Mouse (Mus musculus) activated CD4-positive, CD25-positive, alpha-beta regulatory T cell, adult 4 months (primary cell): ENCODE data around the gene Agxt. TPM values are rescaled to one million over a fixed set of nuclear protein-coding genes. Genes with fewer than 3 reads are reported as not detected.

Experiments
- ATAC-seq: one replicate; pipeline ENCODE4 v1.8.0; 2017
- polyA plus RNA-seq, 2 experiments: library from polyadenylated mRNA; unstranded; fragments of 100-300 nt; shearing (Covaris generic); gene quantifications; one replicate each; pipeline ENCODE4 v1.2.1; 2017

Agxt gene
- not detected for polyA plus RNA-seq

DNA sequence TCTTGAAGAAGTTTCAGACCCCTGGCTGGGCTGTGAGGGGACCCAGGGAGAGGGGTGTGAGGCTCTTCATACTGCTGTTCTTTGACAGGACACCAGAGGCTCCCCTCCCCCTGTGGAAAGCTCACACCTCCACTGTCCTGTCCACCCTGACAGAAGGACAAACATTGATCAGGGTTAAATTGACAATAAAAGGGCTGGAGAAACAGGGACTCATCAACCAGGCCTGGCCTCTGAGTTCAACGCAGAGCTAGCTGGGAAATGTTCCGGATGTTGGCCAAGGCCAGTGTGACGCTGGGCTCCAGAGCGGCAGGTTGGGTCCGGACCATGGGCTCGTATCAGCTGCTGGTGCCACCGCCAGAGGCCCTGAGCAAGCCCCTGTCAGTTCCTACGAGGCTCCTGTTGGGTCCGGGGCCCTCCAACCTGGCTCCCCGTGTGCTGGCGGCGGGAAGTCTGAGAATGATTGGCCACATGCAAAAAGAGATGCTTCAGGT is at the start of gene Agxt:
Gene Agxt, plus strand, starts transcription at position 205 of the 491 bp plus-strand sequence.
- no peak for ATAC-seq

DNA sequence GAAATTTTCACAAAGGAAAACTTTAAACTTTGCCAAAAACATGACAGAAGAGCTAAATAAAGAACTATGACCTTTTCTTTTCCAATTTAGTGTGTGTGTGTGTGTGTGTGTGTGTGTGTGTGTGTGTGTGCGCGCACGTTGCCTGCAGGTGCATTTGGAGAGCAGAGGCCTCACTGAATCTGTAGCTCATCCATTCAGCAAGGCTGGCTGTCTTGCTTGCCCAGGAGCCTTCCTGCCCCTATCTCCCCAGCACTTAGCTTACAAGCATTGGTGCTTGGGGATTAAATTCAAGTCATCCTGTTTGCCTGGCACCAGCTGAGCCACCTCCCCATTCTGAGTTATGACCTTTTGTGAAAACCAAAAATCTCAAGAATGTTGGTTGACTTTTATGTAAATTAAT is 42.5 kb upstream of the Agxt start:
- ATAC-seq = no peak

DNA sequence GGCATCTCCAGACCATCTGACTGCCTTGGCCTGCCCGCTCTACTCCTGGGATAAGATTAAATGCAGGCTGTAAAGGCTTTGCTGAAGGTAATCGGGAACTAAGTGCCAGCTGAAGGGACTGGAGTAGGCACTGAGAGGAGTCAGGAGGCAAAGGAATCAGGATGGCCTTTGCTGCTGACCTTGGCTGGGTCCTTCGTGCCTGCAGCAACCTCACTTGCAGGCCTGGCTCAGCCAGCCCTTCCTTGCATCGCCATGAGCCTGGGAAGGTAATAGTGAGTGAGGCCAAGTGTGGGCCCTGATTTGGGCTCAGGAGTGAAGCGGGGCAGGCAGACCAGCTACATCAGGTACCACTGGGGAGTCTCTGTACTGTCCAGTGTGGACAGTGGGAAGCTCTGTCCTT is 36.1 kb upstream of the Agxt start:
- ATAC-seq = no peak

DNA sequence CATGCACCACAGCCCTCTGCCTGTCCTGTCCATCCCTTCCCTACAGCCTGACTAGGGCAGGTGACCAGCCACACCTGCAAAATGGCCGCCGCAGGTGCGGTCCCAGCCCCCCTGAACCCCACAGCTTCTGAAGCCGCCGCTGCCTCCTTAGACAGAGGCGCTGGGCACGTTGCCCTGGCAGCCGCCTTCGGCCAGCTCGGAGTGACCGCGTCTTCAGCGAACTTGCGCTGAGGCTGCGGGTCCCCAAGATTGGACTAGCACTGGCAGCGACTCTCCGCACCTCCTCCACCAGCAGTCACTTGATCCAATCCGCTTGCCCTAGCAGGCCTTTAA is 34.8 kb upstream of the Agxt start:
- no peak for ATAC-seq

DNA sequence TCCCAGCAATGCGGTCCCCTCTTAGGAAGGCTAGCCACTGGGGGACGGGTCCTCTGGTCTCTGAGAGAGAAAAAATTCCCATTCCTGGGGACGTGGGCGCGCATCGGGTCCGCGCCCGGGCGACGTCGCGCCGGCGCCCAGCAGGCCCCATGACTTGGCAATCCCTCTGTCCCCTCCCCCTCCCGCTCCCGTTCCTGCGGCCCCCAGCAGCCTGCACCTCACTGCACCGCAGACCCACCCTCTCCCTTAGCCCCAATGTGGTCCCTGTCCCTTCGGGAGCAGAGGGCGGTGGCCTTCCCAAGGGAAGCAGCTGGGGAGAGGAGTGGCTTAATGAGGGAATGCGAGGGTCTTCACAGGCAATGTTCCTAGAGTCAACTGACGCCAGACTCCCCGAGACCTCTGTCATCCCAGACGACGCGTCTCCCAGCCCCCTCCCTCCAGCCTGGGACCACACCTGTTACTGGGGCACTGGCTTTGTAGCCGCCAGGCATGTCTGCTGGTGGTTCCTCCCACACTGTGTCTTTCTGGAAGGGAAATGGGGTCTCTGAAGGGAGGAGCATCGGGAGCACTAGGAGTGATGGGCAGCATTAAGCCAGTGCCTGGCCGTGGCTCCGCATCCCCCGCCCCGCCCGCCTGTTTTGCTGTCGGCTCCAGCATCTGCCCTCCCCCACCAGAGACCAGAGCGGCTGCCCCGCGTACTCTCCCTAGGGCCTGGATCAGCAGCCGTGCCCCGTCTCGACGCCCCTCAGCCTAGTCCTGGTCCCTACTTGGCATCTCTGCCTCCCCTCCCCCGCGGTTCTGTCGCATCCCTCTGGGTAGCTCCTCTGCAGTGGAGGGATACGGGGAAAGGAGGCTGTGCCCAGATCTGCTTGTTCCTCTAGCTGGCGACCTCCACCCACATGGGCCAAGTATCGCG is 34.2 kb upstream of the Agxt start:
- ATAC-seq = no peak

DNA sequence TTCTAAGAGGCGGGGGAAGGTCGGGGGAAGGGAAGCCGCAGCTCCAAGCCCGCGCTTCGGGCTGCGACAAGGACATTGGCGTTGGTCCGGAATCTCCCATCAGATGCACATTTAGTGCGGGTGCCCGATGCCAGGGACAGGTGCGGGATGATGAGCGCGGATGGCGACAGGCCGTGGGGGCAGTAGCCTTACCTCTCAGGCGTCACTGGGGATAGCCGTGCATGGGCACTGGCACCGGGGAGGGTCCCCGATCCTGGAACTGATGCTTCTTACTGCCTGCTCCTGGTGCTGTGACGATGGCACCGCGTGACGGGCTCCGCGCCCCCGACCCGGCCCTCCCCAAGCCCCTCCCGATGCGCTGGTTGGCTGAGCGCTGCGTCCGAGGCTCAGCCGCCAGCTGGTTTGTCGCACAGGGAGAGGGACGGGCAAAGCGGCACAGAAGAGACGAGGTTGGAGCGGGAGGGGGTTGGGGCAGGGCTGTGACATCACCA is 33.4 kb upstream of the Agxt start, which contains the start of gene Kif1a:
Gene Kif1a, minus strand, starts transcription at position 381 of the 491 bp plus-strand sequence.
- ATAC-seq = no peak

DNA sequence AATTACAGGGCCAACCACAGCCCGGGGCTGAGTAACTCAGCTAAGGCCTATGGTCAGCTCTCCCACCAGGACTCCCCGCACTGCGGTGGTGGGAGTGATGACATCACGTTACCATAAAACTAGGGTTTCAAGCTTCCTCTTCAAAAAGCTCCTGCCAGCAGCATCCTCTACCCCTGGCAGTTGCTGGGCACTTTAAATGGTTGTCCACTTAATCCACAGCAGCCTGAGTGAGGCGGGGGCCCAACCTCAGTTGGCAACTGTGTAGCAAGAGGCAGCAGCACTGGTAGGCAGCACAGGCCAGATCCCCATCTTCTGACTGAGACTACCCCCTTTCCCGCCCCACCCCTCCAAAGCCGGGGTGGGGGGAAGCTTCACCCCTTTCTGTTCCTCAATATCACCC is 32.3 kb upstream of the Agxt start:
- ATAC-seq = no peak

DNA sequence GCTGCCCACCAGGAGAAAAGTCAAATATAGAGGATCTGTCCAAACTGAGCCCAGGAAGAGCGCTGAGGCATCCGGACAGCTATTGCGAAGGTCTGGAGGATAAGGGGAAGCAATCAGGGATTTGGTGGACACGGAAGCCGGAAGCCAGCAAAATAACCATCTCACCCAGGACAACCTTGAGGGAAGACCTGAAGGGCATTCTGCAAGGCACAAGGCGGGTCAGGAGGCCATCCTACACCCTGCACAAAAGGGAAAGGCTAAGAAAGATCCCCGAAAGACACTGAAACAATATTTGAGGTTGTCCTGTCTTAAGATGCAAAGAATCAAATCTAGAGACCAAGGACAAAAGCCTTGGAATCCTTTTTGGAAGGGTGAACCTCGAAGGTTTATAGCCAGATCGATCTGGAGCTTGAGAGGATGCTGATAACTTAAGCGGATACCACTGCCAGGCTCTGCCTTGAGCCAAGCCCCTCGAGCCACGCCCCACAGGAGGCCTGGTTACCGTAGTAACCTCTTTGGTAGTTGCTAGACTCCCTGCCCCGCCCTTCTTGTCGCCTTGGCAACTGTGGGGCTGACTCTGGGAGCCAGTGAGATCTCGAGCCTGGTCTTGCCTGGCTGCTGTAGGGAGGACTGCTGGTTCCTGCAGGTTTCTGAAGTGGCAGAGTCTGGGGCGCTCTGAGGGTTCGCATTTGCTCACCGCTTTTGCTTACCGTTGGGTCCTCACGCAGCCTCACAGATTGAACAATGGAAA is 20.2 kb upstream of the Agxt start:
- peak; percentile 90 for ATAC-seq

DNA sequence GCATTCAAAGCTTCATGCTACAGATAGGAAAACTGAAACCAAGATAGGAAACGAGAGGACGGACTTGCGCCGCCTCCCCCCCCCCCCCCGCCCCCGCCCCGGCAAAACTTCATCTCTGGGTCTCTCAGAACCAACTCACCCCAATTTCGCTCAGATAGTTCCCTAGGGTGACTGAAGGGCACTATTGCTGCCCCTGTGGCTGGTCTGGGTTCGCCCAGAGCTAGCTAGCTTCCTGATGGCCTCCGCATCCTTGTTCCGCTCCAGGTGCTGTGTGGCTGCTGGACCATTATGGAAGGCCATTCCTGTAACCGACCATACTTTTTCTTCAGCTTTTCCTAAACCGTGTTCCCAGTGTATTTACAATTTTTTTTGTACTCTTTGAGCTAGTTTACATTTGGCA is 19.6 kb upstream of the Agxt start:
- no peak for ATAC-seq

DNA sequence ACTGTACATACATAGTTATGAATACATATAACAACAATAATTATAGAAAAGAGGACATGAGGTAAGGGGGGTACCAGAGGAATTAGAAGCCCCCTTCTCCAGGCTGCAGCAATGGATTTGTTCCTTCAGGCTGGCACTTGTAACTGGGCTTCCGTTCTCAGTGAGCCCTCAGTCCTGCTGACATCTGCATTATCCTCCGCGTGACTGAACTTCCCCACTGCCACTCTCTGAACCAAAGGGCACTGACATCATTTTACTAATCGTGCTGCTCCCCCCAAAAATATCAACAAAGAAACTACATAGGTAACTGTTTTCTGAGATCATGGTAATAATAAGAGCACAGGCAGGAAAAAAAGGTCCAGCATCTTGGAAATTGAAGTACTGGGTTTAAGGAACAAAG is 16.2 kb upstream of the Agxt start:
- no peak for ATAC-seq

DNA sequence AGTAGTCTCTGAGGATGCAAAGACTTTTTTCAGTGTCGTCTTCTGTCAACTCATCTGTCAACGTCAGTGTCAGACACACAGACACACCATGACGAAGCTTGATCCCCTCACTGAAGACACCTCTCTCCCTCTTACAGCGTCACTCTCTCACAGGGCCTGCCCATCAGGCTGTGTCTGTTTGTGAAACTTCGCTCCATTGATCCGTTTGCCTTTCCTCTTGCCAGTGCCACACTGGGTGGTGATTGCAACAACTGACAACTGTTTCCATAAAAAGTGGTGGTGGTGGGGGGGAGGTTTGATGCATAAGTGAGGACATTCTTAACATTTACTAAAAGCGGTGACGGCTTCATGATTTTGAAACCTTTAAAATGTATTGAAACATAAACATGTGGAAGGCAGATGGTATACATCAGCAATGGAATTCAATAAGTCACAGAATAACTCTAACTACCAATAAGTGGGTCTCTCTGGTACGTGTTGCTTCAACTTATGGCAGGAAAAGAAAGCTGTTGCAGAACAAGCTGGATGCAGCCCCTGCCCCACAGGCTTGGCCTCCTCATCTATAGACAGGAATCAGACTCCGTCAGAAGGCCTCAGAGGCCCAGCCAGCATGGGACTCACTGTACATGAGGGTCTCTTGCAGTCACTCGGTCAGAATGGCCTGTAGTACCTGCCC is 11.7 kb upstream of the Agxt start:
- no peak for ATAC-seq

DNA sequence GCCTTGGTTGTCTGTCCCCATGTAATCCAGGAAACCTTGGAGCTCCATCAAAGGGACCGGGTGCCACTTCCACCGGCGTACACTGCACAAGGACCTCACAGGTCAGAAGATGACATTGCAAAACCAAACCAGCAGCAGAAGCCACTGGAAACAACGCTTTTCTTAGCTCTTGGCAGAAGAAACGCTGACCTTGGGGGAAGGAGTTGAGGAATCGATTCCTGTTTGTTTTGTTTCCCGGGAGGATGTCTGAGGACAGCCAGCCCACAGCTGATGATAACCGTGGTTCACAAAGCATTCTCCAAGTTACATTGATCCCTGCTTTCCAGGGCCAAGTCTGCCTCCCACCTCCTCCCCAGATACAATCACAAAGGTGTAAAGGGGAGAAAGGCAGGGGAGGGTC is 11.0 kb upstream of the Agxt start:
- ATAC-seq = no peak

DNA sequence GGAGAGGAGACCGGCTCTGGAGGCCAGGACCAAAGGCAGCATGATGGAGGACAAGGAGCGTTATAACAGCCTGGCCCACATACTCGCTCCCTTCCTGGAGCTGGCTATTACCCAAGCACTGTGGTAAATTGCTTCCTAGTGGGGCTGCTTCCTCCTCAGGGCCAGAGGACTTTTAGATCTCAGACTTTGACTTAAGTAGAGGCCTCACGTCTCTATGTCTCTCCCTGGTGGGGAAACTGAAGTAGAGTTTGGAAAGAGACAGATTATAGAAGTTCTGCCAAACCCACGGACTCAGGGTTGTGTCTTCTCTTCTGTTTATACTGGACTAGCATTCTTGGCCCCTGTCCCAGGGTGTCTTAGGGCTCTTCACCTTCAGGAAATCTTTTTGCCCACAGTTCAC is 9.8 kb upstream of the Agxt start:
- no peak for ATAC-seq

DNA sequence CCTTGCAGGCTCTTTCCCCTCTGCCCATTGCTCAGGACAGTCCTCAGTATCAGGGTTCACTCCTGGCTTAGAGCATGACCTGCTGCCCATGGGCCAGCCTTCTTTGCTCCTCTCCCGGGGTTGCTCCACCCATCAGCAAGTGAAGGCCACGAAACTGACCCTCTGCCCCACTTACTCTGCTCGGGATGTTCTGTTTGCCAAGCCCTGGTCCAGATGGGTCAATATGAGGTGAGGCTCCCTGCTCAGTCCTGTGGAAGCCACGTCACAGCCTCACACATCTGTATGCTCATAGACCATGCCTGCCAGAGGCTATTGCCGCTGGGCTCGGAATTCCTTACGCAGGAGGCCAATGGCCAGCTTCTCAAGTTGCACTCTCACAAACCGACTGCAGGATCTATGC is 6.8 kb upstream of the Agxt start:
- no peak for ATAC-seq

DNA sequence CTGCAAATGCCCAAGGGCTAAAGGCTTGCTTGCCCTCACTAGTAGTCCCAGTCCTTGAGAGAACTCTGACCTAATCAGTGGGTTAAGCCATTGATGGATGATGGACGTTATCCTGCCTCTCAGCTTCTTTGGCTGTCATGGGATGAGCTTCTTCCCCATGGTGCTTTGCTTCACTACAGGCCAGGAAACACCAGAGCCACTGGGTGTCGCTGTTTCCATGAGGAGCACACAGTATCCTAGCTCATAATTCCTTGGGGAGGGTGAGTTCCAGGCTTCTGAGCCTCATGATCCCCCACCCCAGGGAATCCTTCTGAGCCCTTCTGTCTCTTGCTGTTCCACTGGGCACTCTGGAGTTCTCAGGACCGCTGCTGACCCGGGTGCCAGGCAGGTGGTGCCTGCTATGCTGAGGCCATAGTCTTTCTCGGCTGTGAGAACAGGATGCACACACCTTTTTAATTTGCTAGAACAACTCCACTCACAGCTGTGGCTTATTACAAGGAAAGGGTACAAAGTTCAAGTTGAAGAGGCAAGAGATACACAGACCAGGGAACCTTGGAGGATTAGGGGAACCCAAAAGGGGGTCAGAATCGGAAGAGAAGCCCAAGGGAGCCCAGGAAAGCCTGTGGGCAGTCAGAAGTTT is 6.2 kb upstream of the Agxt start:
- no peak for ATAC-seq

DNA sequence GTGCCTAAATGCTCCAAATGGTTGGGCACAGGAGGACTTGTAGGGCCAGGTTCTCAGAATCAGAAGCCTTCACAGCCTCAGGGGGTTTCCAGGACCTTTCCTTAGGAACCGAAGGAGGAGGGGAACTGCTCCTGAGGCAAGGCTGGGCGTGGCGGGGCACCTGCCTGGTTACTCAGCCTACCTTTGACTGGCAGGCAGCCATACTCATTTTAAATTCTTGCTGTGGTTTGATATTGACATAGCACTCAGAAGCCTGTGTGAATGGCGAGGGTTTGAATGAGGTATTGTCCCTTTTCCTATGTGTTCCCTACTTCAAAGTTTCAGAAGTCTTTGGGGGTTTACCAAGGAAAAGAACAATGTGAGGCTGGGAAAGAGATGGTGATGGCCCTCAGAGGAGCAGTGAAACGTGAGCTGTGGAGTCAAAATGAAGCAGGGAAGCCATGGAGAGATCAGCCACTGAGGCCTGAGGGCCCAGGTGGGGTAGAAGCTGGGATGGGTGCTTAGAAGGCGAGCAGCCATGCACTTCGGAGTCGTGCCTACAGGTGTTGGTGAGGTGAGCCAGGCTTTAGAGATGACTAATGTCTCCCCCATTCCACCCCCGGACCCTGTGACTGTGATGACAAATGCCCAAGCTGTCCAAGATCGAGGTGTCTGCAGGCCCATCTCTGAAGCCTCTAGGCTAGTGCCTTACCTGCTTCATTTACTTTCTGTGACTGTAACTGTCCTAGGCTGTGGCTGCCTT is 4.6 kb upstream of the Agxt start:
- ATAC-seq = no peak

DNA sequence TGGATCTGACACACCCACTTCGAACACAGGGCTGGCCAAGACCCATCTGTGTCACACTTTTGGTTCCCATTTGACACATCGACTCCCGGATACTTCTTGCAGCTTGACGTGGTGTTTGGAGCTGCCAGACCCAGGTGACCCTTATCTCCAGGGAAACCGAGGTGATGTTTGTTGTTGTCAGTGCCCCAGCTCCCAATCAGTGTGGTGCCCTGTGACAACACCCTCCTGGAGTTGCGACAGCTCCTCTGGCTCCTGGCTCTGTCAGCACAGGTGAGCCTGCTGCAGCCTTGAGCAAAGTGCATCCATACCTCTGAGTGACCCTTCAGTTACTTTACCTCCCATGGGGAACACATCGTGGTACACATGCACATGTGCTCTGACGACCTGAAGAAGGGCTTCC is 2.4 kb upstream of the Agxt start:
- ATAC-seq = no peak

DNA sequence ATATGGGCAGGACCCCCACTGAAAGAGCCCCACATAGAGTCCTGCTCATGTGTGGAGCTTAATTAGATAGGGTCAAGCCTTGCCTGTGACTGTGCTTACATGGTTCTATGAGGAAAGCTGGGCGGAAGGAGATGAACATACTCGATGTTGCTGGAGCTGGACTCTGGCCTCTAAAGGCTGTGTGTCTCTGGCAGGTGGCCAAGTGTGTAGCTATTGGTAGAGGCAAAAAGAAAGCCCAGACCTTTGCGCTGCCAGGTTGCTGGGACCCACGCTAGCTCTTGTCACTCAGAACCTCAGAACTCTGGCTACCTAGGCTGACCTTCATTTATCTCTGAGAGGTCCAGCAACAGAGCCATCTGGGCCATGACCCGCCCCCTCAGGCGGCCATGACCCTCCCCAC is 3.5 kb downstream of the Agxt start:
- ATAC-seq = no peak

DNA sequence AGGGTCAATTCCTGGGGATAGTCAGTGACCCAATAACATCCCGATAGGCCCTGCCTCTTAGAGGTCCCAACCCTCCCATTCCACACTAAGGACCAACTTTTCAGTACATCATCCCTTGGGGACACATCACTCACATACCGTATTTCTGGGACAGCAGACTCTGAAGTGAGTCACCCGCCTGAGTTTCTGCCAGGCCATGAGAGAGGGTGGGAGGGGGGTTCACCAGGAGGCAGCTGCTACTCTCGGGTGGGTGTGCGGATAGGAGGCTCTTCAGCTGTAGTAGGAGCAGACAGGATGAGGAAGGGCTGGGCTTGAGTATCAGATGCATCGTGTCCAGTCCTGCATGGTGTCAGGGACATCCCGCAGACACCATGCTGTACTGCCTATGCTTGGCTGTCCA is 4.7 kb downstream of the Agxt start:
- ATAC-seq = no peak

DNA sequence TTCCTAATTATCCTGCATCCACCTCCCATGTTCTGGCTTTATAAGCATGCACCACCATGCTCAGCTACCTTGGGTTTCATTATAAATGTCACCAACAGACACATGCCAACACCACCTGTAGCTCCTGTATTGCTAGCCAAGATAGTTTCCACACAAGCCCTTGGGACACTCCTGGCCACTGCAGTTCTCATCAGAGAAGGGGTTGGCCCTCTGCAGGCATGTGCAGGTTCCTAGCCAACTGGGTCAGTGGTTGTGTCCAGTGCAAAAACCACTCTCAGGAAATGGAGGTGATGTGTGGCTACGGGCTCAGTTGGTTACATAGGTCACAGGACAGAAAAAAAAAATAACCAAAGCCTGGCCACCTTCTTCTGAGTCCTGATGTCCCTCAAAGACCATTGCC is 7.8 kb downstream of the Agxt start:
- ATAC-seq = no peak

DNA sequence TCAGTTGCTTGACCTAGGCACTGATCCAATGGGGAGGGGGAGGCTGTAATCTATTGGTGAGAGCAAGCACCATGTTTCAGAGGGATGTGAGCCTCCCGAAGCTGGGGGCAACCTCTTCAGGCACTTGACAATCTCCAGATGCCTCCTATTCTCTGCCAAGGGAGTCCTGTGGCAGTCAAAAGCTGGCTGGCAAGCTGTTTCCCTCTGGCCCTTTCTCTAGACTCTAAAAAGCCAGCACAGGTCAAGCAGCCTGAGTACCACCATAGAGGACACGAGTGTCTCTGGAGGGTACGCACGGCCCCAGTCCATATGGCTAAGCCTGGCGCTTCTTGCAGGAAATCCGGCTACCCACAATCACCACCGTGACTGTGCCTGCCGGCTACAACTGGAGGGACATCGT is 9.1 kb downstream of the Agxt start:
- ATAC-seq = no peak
